Mouse (Mus musculus) liver, adult 2 months (tissue): ENCODE results near the gene Esp3.
"Not testable (repeated sequence)": the region's sequence is repeated elsewhere in the genome, so short reads cannot be mapped to it uniquely, and the experiment has no call there.

Experiments used
- CTCF ChIP-seq: fragments of 200-500 bp; IDR thresholded peaks from 2 replicates; pipeline ENCODE4 v1.5.1; 2011; ENCODE audit warnings: low read depth, low read length, control low read depth
- POLR2A ChIP-seq: fragments of 200-500 bp; IDR thresholded peaks from 2 replicates; pipeline ENCODE4 v1.6.1; 2011; ENCODE audit warnings: low read length, control low read depth; ENCODE audit not compliant: insufficient read depth; ENCODE audit errors: extremely low read depth

DNA sequence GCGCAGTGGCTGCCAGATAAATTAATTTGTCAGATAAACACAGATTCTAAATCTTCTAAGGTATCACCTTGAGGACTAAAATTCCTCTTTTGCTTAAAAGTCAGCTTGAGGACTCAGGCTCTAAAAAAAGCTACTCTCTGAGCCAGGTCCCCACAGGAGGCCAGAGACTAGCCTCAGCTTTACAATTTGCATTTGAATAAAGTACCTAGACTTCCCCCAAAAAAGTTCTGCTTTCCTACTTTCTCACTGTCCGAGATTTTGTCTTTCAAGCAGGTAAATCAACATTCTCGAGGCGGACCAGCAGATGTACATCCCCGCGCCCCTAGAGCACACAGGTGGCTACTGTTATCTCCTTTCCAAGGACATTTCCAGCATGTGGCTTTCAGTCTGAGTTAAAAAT lies 48.0 kb upstream of the Esp3 start:
- not testable (repeated sequence) for TF ChIP-seq CTCF, POLR2A
